Mouse (Mus musculus) heart, adult 2 months (tissue): ENCODE measurements around the gene Dlx1.

Experiments used
- CTCF ChIP-seq: fragments of 200-600 bp; IDR thresholded peaks from 2 replicates; pipeline ENCODE4 v1.8.1; 2022; ENCODE audit warnings: antibody characterized with exemption, mild to moderate bottlenecking, moderate library complexity
- EP300 ChIP-seq: fragments of 200-500 bp; IDR thresholded peaks from 2 replicates; pipeline ENCODE4 v1.6.1; 2011; ENCODE audit warnings: low read depth, low read length, control low read depth; ENCODE audit not compliant: insufficient read depth
- POLR2A ChIP-seq: fragments of 200-500 bp; IDR thresholded peaks from 2 replicates; pipeline ENCODE4 v1.6.1; 2011; ENCODE audit warnings: mild to moderate bottlenecking, low read depth, low read length, control low read depth; ENCODE audit not compliant: insufficient read depth

- no peak for TF ChIP-seq EP300
- TF ChIP-seq CTCF: no peak
- TF ChIP-seq POLR2A: no peak
These were observed at the start of gene Dlx1 for GRCm38 (mm10) chr2:71528014-71528713.
